27 mouse cellular contexts compared by ENCODE assay signal in genomic region chr12:52780216-52780615, GRCm38 (mm10).
DNase-seq lines count a peak whose midpoint lies in the region; ATAC-seq and TF ChIP-seq lines count a peak whose summit lies in the region.
"Had no signal": no experiment of that assay in that cellular context is flagged by ENCODE, and none has a peak within 500 bp of the region (broad histone marks: within the 10 kb centered on the region; RNA-seq: fewer than 3 reads in every experiment).

No protein-coding gene starts in this region.

- no peaks in the 10 kb centered on the region for H3K36me3 ChIP-seq in embryonic facial prominence, embryonic 15.5 days
- H3K36me3 ChIP-seq in hindbrain, embryonic 15.5 days = no peaks in the 10 kb centered on the region
- H3K36me3 ChIP-seq: limb, embryonic 13.5 days; liver, embryonic 12.5 days; midbrain, embryonic 12.5 days; neural tube, embryonic 12.5 days; stomach, embryonic 15.5 days had no signal

- no peak for DNase-seq in left cerebral cortex, adult 2 months (ENCODE audit: extremely low spot score in 1 of 2, low spot score in 2 of 2)
- no peak for DNase-seq in left cerebral cortex, adult 11 months (ENCODE audit: low spot score)
- DNase-seq in cerebellum, postnatal 4 days (ENCODE audit: low spot score in 2 of 2) = no peak
- DNase-seq in lung, postnatal 36 days = no peak
- no peak for DNase-seq in retina, embryonic 14.5 days (ENCODE audit: low spot score)
- DNase-seq: adrenal gland, postnatal 25 days; cerebellum, adult 11 months; cerebellum, postnatal 14 days; embryo, embryonic 11 days; heart, adult 11 months; kidney, postnatal 25 days; layer of hippocampus, postnatal 36 days; lung, adult 18-20 months; lung, postnatal 14 days; right cerebral cortex, adult 18-20 months; right cerebral cortex, postnatal 4 days; thymus, postnatal 36 days had no signal

- ATAC-seq in embryonic facial prominence, embryonic 15.5 days (ENCODE audit: insufficient number of reproducible peaks, low FRiP score, low TSS enrichment, low read depth) = no peak
- ATAC-seq in hindbrain, embryonic 15.5 days (ENCODE audit: low FRiP score, low read depth) = no peak
- ATAC-seq: intestine, postnatal 0 days; liver, embryonic 12.5 days had no signal

- WGBS in embryonic facial prominence, embryonic 15.5 days = 39% methylated on average over 5 of the region's 5 CpGs
- WGBS in hindbrain, embryonic 15.5 days = 18% methylated on average over 5 of the region's 5 CpGs

- H3K27me3 ChIP-seq in embryonic facial prominence, embryonic 15.5 days = no peaks in the 10 kb centered on the region
- H3K27me3 ChIP-seq in hindbrain, embryonic 15.5 days = no peaks in the 10 kb centered on the region
- H3K27me3 ChIP-seq: limb, embryonic 13.5 days; liver, embryonic 12.5 days; midbrain, embryonic 12.5 days; neural tube, embryonic 12.5 days; stomach, embryonic 15.5 days had no signal

- no peaks in the 10 kb centered on the region for H3K9me3 ChIP-seq in embryonic facial prominence, embryonic 15.5 days (replicated peaks)
- no peaks in the 10 kb centered on the region for H3K9me3 ChIP-seq in hindbrain, embryonic 15.5 days
- H3K9me3 ChIP-seq: limb, embryonic 13.5 days; liver, embryonic 12.5 days; midbrain, embryonic 12.5 days; neural tube, embryonic 12.5 days; stomach, embryonic 15.5 days had no signal

- H3K4me3 ChIP-seq in left cerebral cortex, adult 2 months = no peak overlapping the region
- no peak overlapping the region for H3K4me3 ChIP-seq in embryonic facial prominence, embryonic 15.5 days (replicated peaks)
- H3K4me3 ChIP-seq in hindbrain, embryonic 15.5 days = no peak overlapping the region
- H3K4me3 ChIP-seq: layer of hippocampus, adult 2 months; limb, embryonic 13.5 days; liver, embryonic 12.5 days; midbrain, embryonic 12.5 days; neural tube, embryonic 12.5 days; stomach, embryonic 15.5 days had no signal

- H3K4me2 ChIP-seq in embryonic facial prominence, embryonic 15.5 days (replicated peaks) = no peak overlapping the region
- H3K4me2 ChIP-seq in hindbrain, embryonic 15.5 days = no peak overlapping the region
- H3K4me2 ChIP-seq: heart, embryonic 11.5 days; limb, embryonic 13.5 days; liver, embryonic 12.5 days; midbrain, embryonic 12.5 days; neural tube, embryonic 12.5 days; stomach, embryonic 15.5 days had no signal

- TF ChIP-seq CTCF in left cerebral cortex, adult 2 months (IDR thresholded peaks at IDR 0.05) = no peak

- intact Hi-C loops in left cerebral cortex, adult 2 months (cut with DNase I) = loop anchor here (2.0 to 5.0 kb wide), 3 partner anchors 53 to 175 kb away; no protein-coding TSS in a partner anchor

- H3K4me1 ChIP-seq in embryonic facial prominence, embryonic 15.5 days = peaks cover 5% of the 10 kb centered on the region; the same call in 1 of the 2 replicates
- H3K4me1 ChIP-seq in hindbrain, embryonic 15.5 days (replicated peaks) = peaks cover 19% of the 10 kb centered on the region
- H3K4me1 ChIP-seq: liver, embryonic 12.5 days had no signal

- H3K9ac ChIP-seq in embryonic facial prominence, embryonic 15.5 days = no peak overlapping the region
- no peak overlapping the region for H3K9ac ChIP-seq in hindbrain, embryonic 15.5 days
- H3K9ac ChIP-seq: limb, embryonic 13.5 days; liver, embryonic 12.5 days; midbrain, embryonic 12.5 days; neural tube, embryonic 12.5 days; stomach, embryonic 15.5 days had no signal

- H3K27ac ChIP-seq in left cerebral cortex, adult 2 months = peak overlapping the region; percentile 20; the same call in 1 of the 2 replicates
- H3K27ac ChIP-seq in embryonic facial prominence, embryonic 15.5 days (replicated peaks) = peak overlapping the region; percentile 48; the same call in 1 of the 2 replicates
- H3K27ac ChIP-seq in hindbrain, embryonic 15.5 days (replicated peaks) = peak overlapping the region; percentile 64; the same call in 1 of the 2 replicates
- H3K27ac ChIP-seq: layer of hippocampus, adult 2 months; limb, embryonic 13.5 days; liver, embryonic 12.5 days; midbrain, embryonic 12.5 days; neural tube, embryonic 12.5 days; stomach, embryonic 15.5 days had no signal
